Mouse (Mus musculus) G1E (cell line): Measurements from ENCODE around the gene Mpig6b.

ENCODE experiments used
- CTCF ChIP-seq: IDR thresholded peaks from 2 replicates; pipeline ENCODE4 v1.5.1; 2012; ENCODE audit warnings: low read depth, low read length, inconsistent platforms, mixed read lengths
- GATA1 ChIP-seq: IDR thresholded peaks from 2 replicates; pipeline ENCODE4 v1.6.1; 2012; ENCODE audit warnings: borderline replicate concordance, low read length, inconsistent platforms, mixed read lengths
- GATA2 ChIP-seq: IDR thresholded peaks from 2 replicates; pipeline ENCODE4 v1.6.1; 2012; ENCODE audit warnings: low read depth, low read length, inconsistent platforms, borderline replicate concordance
- POLR2AphosphoS5 ChIP-seq: IDR thresholded peaks from 2 replicates; pipeline ENCODE4 v1.6.1; 2012; ENCODE audit warnings: low read depth, low read length, inconsistent platforms; ENCODE audit not compliant: insufficient replicate concordance
- TAL1 ChIP-seq: conservative IDR thresholded peaks from 2 replicates; pipeline ENCODE4 v1.6.1; 2012; ENCODE audit warnings: low read depth, low read length, inconsistent platforms, mixed read lengths

DNA sequence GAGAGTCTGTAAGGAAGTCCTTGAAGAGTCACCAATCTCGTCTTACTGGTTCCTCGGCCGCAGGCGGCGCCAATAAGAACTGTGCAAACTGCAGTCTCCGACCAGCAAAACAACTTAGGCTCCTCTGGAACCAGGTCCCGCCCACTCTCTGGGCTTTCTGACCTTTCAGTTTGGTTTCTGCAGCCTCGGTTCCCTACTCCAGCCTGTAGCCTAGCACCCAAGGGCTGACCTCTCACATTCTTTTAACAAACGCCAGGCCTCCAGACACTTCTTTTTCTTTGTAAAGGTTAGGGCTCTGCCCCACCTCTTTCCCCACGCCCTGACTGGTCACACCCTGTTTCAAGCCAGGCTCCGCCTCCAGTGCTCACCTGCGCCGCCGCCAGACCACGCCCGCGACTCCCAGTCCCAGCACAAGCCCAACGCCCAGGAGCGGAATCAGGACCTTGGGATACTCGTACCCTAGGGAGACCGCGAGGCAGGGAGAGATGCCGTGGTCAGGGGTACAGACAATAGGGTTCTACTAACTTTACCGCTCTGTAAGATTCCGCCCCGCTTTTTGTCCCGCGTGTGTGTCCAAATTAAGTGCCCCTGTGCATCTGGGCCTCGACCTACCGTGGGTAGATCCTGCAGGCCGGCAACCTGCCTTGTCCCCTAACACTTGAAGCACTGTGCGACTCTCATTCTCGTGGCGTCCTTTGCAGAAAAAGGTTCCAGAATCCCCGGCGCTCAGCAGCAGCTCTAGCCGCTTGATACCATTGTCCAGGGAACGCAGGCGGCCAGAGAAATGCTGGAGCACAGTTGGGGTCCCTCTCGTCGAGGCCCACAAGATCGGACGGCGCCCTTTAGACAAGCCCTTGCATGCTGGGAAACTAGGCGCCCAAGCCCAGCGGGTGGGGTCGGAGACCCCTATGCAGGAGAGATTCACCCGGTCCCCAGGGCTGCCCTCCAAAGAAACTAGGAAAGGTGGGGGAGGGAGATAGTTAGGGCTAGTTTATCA, 735 bp downstream of the Mpig6b start, which contains the start of gene Ly6g6c:
- no peak for TF ChIP-seq CTCF
- no peak for TF ChIP-seq GATA2
- TF ChIP-seq TAL1 = no peak
- TF ChIP-seq GATA1 = no peak
- TF ChIP-seq POLR2AphosphoS5 = no peak
